In genomic region chr5:92858104-92858503, GRCm38 (mm10) we compare ENCODE assay signal across 27 mouse cellular contexts.
DNase-seq lines count a peak whose midpoint lies in the region; ATAC-seq lines count a peak whose summit lies in the region.
"Had no signal": no experiment of that assay in that cellular context is flagged by ENCODE, and none has a peak within 500 bp of the region (broad histone marks: within the 10 kb centered on the region; RNA-seq: fewer than 3 reads in every experiment).

No protein-coding gene starts in this region.

- ATAC-seq in heart, embryonic 12.5 days (ENCODE audit: insufficient number of reproducible peaks, low FRiP score): no peak
- ATAC-seq: inflammation-experienced regulatory T-cells, adult 6 months; Patski had no signal

- H3K4me1 ChIP-seq in heart, embryonic 12.5 days (replicated peaks): peaks cover 36% of the 10 kb centered on the region
- H3K4me1 ChIP-seq: liver, embryonic 13.5 days; megakaryocyte, embryonic 14.5 days had no signal

- no peak overlapping the region for H3K4me2 ChIP-seq in heart, embryonic 12.5 days
- H3K4me2 ChIP-seq: embryonic facial prominence, embryonic 15.5 days; forebrain, embryonic 13.5 days; heart, embryonic 11.5 days; hindbrain, embryonic 15.5 days; limb, embryonic 15.5 days; liver, embryonic 13.5 days; lung, embryonic 14.5 days; midbrain, embryonic 12.5 days; neural tube, embryonic 13.5 days had no signal

- 73% methylated on average over 3 of the region's 3 CpGs for WGBS in heart, embryonic 12.5 days

- H3K9me3 ChIP-seq in heart, embryonic 12.5 days (replicated peaks): no peaks in the 10 kb centered on the region
- H3K9me3 ChIP-seq: embryonic facial prominence, embryonic 10.5 days; embryonic facial prominence, embryonic 15.5 days; forebrain, embryonic 13.5 days; hindbrain, embryonic 10.5 days; hindbrain, embryonic 15.5 days; limb, embryonic 10.5 days; limb, embryonic 15.5 days; liver, embryonic 13.5 days; midbrain, embryonic 12.5 days; neural tube, embryonic 13.5 days had no signal

- H3K4me3 ChIP-seq in heart, embryonic 12.5 days: no peak overlapping the region
- H3K4me3 ChIP-seq: embryonic facial prominence, embryonic 10.5 days; embryonic facial prominence, embryonic 15.5 days; forebrain, embryonic 13.5 days; hindbrain, embryonic 10.5 days; hindbrain, embryonic 15.5 days; limb, embryonic 10.5 days; limb, embryonic 15.5 days; liver, embryonic 13.5 days; megakaryocyte, embryonic 14.5 days; midbrain, embryonic 12.5 days; neural tube, embryonic 13.5 days had no signal

- H3K9ac ChIP-seq in heart, embryonic 12.5 days: no peak overlapping the region
- H3K9ac ChIP-seq: embryonic facial prominence, embryonic 15.5 days; forebrain, embryonic 13.5 days; hindbrain, embryonic 15.5 days; limb, embryonic 15.5 days; liver, embryonic 13.5 days; lung, embryonic 14.5 days; midbrain, embryonic 12.5 days; neural tube, embryonic 13.5 days had no signal

- H3K27me3 ChIP-seq in heart, embryonic 12.5 days (replicated peaks): no peaks in the 10 kb centered on the region
- H3K27me3 ChIP-seq: embryonic facial prominence, embryonic 15.5 days; forebrain, embryonic 13.5 days; hindbrain, embryonic 15.5 days; liver, embryonic 13.5 days; megakaryocyte, embryonic 14.5 days; midbrain, embryonic 12.5 days; neural tube, embryonic 13.5 days; Patski had no signal

- H3K27ac ChIP-seq in heart, embryonic 12.5 days (ENCODE audit: poor library complexity, severe bottlenecking): no peak overlapping the region
- H3K27ac ChIP-seq: embryonic facial prominence, embryonic 10.5 days; embryonic facial prominence, embryonic 15.5 days; hindbrain, embryonic 10.5 days; hindbrain, embryonic 15.5 days; limb, embryonic 10.5 days; limb, embryonic 15.5 days; liver, embryonic 13.5 days; midbrain, embryonic 12.5 days; neural tube, embryonic 13.5 days had no signal

- H3K36me3 ChIP-seq in heart, embryonic 12.5 days: no peaks in the 10 kb centered on the region
- H3K36me3 ChIP-seq: embryonic facial prominence, embryonic 10.5 days; embryonic facial prominence, embryonic 15.5 days; hindbrain, embryonic 10.5 days; hindbrain, embryonic 15.5 days; limb, embryonic 10.5 days; limb, embryonic 15.5 days; liver, embryonic 13.5 days; midbrain, embryonic 12.5 days; neural tube, embryonic 13.5 days had no signal

- peak; percentile 60 for DNase-seq in heart, adult 8-10 months (ENCODE audit: low spot score)
- peak; percentile 70 to 82 for DNase-seq in lung, adult 18-20 months
- no peak for DNase-seq in lung, postnatal 10 days
- DNase-seq in fat pad, adult 2 months (ENCODE audit: extremely low read depth, low read depth, low spot score): peak; percentile 97
- peak; percentile 82 for DNase-seq in lung, postnatal 36 days
- no peak for DNase-seq in ovary, postnatal 14 days (ENCODE audit: low spot score)
- DNase-seq in gastrocnemius, adult 8-10 months (ENCODE audit: low spot score in 2 of 2): no peak
- DNase-seq: adrenal gland, postnatal 10 days; cerebellum, adult 8-10 months; layer of hippocampus, adult 9-11 months; liver, embryonic 13.5 days; lung, embryonic 14.5 days; thymus, postnatal 4 days had no signal

Comparison
In these comparisons a context has a peak if more than half of its experiments do, and no peak if none do; other contexts are left out.
1. DNase-seq: peak in heart, adult 8-10 months (single experiment), lung, adult 18-20 months (2 of 2), fat pad, adult 2 months (single experiment) and lung, postnatal 36 days (single experiment); none in lung, postnatal 10 days (single experiment), ovary, postnatal 14 days (single experiment) and gastrocnemius, adult 8-10 months (0 of 2).